Mouse (Mus musculus) G1E-ER4 (cell line): ENCODE results near the gene Saal1. TPM values are rescaled to one million over a fixed set of nuclear protein-coding genes. Genes with fewer than 3 reads are reported as not detected.

Source experiments
- GATA1 ChIP-seq: IDR thresholded peaks from one replicate; pipeline ENCODE4 v1.8.0; 2012; ENCODE audit warnings: low read length, inconsistent platforms
- polyA plus RNA-seq: library from polyadenylated mRNA; stranded (reverse); fragments of >175 nt; gene quantifications from 2 replicates; pipeline ENCODE4 v1.2.3, GENCODE M21; 2012

Saal1 gene
- polyA plus RNA-seq, 1 experiment = 5.2 TPM

DNA sequence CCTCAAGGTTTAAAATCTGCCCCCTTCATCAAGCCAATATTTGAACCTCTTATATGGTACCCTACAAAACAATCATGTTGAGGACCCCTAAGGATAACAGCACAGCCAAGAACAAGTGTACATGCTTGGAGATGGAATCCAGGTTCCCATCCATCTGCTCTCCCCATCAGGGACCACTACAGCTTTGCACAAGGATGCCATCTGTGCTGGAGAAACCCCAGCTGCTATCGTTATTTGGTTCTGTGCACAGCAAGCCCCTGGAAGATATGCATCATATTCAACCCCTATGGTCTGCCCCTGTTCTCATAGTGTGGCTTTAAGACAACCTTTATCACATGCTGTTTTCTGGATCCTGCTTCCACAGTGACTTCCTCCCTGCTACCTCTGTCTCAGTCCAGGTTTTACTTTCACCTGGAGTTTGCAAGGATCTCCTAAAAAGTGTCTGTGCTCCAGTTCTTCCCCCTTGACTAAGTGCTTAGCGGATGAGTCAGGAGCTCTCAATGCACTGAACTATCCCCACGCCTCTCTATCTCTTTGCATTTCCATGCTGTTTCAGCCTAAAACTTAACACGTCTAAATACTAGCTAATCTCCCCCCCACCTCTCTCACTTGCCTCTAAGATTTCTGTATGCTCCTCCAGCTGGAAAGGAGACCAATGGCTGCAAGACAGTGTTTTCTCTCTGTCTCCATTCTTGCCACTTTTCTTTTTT is 61.9 kb downstream of the Saal1 start:
- no peak for TF ChIP-seq GATA1

DNA sequence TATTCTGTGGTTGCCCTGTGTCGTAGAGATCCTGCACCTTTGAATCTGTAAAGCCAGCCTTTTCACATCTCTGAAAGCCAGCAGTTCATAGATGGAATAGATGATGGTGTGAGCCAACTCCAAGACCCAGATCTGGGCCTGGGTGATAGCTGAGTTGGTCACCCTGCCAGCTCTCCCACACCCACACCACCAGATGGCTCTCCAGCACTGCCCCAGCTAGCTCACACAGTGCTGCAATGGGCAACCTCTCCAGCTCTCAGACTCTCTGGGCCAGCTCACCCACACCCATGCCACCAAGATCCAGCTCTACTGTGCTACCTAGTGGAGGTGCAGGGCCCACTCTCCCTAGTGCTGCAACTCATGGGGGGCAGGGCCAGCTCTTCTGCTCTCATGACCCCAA is 67.3 kb downstream of the Saal1 start:
- no peak for TF ChIP-seq GATA1

DNA sequence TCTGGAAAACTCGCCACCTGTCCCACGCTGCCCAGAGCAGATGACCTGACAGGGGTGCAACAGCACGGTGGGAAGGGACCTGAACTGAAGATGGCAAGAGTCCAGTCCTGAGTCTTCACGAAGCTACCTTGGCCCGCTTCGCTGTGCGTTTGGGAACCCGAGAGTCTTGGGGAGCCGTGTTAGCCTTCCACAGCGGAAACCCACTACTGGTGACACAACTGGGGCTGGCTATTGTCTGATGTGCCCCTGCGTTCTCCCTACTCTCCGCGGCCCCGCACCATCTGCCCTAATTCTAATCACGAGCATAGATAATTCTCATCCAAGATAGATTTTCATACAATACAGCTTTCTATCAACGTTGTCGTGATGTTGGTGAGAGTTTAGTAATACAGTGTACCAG is 70.4 kb downstream of the Saal1 start:
- TF ChIP-seq GATA1 = no peak

DNA sequence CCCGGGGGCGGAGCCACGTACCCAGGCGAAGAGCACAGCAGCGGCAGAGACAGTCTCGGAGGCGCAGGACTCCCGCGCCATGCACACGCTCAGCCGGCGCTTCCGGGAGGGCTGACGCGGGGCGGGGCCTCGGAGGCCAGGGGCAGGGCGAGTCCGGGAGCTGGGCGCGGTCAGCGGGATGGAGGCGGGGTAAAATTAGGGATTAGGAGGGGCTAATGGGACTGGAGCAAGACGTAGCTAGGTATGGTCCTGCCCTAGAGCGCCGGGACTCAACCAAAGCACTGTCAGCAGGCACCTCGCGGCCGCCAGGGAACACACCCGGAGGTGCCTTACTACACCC is 70.8 kb downstream of the Saal1 start, which contains the start of gene Sergef:
Gene Sergef, minus strand, starts transcription at position 116 of the 340 bp plus-strand sequence.
- TF ChIP-seq GATA1 = no peak

DNA sequence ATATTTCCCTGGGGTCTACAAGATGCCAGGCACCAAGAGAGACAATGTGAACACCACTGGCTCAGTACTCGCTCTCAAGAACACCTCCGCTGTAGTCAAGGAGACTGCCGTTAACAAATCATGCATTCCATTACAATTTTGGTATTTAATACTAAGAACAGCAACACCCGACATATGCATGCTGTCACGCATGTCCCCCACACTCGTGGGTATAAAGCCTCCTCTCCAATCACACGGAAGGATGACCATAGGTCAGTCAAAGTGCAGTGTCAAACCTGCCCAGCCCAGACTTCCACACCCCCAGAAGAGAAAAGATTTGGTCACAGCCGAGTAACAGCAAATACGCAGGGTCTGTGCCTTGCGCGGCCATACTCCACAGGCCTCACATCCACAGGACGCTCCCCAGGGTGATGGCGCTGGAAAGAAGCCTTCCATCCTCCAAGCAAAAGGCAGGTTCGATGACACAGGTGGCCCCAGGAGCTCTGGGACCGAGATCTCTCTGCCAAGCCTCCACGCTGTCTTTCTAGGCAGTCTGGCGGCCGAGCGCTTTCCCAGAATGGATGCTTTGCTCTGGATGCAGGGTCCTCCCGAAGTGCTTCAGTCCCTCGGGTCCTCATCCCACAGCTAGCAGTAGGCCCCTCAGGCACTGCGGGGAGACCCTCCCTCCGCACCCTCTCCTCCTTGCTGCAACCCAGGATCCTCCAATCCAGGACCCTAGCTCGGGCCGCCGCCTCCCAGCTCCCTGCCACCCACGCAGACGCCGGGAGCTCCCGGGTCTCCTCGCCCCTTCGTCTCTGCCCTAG is 71.4 kb downstream of the Saal1 start:
- no peak for TF ChIP-seq GATA1

Other genes starting within 250 kb of the Saal1 start
- gene Sergef, start 70.9 kb downstream of the Saal1 start, polyA plus RNA-seq = 8.8 and 18.5 TPM in 2 replicates
- 0.37 and 0.60 TPM in 2 replicates for gene Tph1, start 38.1 kb downstream of the Saal1 start, polyA plus RNA-seq
- gene Saa3, start 5.0 kb upstream of the Saal1 start, polyA plus RNA-seq = not detected in 2 replicates
- gene Saa4, start 21.9 kb upstream of the Saal1 start, polyA plus RNA-seq = not detected in 2 replicates
- not detected in 2 replicates for gene Saa1, start 32.3 kb upstream of the Saal1 start, polyA plus RNA-seq
- not detected in 2 replicates for gene Saa2, start 41.1 kb upstream of the Saal1 start, polyA plus RNA-seq
- 3.4 and 4.2 TPM in 2 replicates for gene Hps5, start 85.4 kb upstream of the Saal1 start, polyA plus RNA-seq
- gene Gtf2h1, start 85.4 kb upstream of the Saal1 start, polyA plus RNA-seq = 111 and 170 TPM in 2 replicates
- gene Ldha, start 130.8 kb upstream of the Saal1 start, polyA plus RNA-seq = 2,468 and 3,111 TPM in 2 replicates
- gene Ldhc, start 150.5 kb upstream of the Saal1 start, polyA plus RNA-seq = not detected in 2 replicates
- 70.2 and 113 TPM in 2 replicates for gene Tsg101, start 209.3 kb upstream of the Saal1 start, polyA plus RNA-seq
- gene Uevld, start 247.8 kb upstream of the Saal1 start, polyA plus RNA-seq = 0.25 and 0.26 TPM in 2 replicates